Mouse (Mus musculus): ENCODE measurements around the gene Fbxo41.

Fbxo41 gene

DNA sequence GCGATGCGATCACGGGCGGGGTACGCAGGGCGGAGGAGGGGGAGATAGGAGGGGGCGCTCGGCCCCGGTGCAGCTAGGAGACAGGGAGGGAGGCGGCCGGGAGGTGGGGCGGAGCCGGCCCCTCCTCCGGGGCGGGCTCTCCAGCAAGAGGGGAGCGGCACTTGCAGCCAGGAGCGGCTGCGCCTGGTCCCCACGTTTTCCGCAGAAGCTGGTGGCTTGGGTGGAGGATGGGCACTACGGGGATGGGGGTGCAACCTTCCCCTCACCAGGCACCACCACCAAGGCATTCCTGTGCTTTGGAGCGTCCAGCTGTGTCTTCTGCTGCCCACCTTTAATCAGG is at the start of gene Fbxo41:
Gene Fbxo41, minus strand, starts transcription at position 84 of the 340 bp plus-strand sequence.
- peak; percentile 91 for DNase-seq (ENCODE audit: low read depth, low spot score)

DNA sequence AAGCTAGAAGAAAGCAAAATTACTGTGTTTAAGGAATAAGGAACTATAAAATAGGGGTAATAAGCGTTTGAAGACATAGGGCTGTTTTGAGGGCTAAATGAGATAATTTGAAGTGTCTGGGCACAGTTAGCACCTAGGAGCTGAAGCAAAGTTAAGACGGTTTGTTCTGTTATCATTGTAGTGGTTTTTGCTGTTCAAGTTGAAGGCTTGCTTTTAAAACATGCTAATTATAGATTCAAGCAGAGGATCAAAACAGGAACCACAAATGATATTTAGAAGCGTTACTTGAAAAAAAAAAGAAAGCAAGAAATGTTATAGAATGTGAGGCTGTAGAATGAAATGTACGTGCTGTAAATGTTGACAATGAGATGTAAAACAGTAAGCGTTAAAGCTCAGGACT is 44.8 kb upstream of the Fbxo41 start:
- DNase-seq (ENCODE audit: low read depth, low spot score): no peak

DNA sequence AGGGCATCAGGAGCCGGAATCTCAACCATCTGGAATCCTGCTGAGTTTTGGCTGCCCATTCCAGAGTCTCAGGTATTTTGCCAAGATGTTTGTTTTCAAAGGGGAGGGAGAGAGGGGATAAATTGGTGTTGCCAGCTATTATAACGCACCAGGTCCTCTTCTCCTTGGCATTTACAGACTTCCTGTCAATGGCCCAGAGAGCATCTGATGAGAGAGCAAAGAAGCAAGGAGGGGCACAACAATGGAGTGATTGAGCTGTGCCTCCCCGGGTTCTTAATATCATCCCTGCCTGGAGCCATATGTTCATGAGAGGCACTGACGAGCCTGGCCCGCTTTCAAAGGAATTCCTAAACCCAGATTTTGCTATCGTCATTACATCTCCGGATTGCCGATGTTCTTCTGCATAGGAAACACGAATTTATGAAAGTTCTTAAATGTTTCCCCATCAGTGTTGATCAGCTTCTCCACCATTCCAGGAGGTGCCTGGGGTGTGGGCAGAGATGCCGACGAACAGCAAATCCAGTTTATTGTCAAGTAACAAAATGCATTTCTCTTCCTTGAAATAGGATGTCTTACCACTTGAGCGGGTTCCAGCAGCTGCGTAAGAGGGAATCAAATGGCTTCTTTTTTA is 41.6 kb upstream of the Fbxo41 start:
- peak; percentile 95 for DNase-seq (ENCODE audit: low read depth, low spot score)

DNA sequence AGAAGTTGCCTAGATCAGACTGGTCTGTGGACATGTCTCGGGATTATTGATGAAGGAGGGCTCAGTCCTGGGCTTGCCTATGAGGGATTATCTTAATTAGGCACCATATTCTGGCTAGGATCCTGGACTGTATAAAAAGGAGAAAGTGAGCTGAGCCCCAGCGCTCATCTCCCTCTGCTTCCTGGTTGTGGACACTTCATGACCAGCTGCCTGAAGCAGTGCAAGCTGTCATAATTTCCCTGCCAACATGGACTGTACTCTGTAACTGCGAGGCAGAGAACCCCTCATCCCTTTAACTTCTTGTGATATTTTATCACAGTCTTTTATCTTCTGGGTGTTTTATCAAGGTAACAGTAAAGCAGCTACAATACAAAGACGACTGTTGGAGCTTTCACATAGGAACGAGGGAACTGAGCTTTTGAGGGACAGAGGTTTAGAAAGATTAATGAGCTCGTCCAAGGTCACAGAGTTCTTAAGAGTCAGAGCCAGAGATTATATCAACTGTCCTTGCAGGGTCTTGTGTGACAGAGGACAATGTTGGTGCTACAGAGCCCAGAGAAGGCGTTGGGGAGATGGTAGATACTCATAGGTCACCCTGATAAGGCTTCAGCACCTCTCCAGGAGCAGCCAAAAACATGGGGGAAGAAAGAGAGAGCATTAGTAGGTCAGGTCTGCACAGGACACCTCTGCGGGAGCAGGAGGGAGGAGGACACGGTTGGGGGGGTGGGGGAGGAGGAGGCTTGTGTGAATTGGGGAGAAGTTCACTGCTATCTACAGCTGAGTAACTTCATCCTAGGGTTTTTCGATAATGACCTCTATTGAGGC is 40.8 kb upstream of the Fbxo41 start:
- peak; percentile 80 for DNase-seq (ENCODE audit: low read depth, low spot score)

DNA sequence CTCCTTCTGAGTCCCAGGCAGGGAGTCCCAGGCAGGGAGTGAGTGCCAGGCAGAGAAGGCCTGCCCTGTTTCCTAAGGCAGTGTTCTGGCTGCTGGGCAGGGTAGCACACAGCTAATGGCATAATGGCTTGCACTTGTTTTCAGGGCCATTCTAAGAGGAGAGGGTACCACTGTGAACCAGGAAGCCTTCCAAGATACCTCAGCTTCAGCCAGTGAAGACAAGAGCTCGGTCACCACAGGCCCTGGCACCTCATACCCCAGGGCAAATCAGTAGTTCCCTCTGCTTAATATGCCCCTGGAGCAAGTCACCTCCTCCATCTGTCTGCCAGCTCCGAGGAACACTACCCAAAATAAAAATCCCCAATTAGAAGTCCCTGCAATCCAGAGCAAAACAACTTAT is 20.0 kb upstream of the Fbxo41 start:
- DNase-seq (ENCODE audit: low read depth, low spot score): peak; percentile 72

DNA sequence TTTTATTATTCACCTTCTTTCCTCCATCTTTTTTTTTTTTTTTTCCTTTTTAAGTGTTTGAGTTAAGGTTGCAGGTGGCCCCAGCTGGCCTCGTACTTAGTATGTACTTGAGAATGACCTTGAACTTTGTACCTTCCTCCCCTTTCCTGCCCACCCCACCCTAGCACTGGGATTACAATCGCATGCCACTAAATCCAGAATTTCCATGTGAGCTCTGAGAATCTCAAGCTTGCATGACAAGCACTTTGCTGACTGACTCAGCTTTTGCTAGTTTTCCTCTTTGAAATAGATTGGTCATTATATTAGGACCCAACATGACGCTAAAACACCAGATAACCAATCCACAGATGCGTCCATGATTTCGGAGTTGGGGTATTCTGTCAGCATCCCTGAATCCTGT is 19.2 kb upstream of the Fbxo41 start:
- no peak for DNase-seq (ENCODE audit: low read depth, low spot score)

DNA sequence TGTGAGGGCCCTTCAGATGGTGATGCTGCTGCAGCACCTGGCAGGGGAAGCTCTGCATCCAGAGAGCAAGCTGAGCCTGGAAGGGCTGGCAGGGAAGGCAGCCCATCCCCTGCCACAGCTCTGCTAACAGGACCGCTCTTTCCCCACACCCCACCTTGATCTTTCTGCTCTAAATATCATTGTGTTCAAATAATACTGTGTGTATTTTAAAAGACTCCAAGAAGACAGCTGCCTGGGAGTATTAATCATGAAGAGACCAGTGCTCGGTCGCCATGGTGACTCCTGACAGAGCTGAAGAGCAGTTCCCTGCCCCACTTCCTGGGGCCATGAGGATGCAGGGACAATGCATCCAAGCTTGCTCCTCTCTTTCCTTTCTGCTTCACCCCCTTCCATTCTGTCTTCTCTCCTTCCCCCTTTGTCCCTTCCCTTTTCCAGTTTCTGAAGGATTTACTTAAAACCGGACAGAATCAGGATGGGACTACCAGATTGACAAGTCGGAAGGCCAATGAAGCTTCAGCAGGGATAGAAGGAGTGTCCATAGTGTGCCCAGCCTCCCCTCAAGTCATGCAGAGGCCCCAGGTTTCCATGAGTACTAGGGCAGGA is 15.4 kb upstream of the Fbxo41 start:
- DNase-seq (ENCODE audit: low read depth, low spot score): peak; percentile 82

DNA sequence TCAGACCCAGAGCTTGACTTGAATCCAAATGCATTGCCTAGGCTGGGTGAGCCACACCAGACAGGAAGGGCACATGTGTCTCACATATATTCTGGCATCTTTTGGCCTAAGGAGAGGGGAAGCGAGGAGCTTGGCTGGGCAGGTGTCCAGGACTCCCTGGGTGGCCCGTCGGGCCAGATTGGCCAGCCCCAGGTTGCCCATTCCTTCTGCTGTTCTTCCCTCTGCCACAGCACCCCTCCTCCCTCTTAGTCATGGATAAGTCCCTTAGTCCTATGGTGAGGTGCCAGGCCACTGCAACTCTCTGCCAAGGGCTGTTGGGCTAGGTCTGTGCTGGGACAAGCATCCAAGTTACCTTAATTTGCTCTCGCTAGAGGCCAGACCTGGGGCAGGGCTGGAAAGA is 13.1 kb upstream of the Fbxo41 start:
- DNase-seq (ENCODE audit: low read depth, low spot score): peak; percentile 97

DNA sequence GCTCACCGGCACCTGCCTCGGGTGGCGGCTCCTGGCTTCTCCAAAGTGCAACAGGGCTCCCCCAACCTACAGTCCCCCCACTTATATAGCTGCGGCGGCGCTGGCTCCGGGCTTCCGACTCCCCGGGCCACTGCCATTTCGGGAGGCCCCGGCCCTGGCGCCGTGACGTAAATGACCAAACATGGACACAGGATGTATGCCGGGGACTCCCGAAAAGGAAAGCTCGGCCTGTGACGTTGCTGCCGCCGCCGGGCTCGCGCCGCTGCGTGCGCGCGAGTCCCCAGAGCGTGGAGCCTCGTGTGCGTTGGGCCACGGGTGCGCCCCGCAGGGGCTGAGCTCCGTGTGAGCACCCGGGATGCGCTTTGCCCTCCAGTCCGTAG is 10.7 kb upstream of the Fbxo41 start, which contains the start of gene Egr4:
Gene Egr4, minus strand, starts transcription at position 59 of the 380 bp plus-strand sequence.
- DNase-seq (ENCODE audit: low read depth, low spot score): peak; percentile 97

DNA sequence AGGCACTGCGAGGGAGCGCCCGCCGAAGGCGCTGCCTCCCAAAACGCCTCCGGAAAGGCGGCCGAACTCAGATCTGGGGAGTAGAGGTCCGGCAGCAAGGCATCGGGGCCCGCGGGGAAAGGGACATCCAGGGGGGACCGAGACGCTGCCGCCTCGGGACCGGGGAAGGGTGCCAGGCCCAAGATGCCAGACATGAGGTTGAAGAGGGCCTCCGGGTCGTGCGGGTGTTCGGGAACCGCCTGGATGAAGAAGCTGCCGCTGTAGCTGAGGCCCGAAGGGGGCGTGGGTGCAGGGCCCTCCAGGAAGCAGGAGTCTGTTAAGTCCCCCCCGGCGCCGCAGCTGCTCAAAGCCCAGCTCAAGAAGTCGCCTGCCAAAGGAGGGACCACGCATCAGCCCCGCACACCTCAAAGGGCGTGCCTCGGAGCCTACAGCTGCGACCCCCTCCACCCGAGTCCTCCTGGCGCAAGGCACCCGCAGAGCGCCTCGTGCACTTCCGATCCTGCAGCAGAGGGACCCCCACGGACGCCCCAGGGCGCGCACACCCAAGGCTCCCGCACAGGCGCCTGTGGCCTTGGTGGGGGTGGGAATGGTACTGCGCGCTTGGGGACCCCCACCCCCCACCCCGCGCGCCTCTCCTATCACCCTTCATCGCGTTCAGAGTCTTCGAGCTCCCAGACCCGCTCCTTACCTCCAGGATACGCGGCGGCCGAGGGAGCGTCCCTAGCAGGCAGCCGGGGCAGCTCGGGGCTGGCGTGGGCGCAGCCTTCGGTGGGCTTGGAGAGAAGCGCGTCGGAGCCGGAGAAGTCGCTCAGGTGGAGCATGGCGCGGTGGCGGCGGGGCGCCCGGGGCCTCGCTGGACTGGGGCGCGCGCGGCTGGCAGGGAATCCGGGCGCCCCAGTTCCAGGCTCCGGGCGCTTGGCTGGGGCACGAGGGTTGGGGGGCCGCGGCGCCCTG is 10.1 kb upstream of the Fbxo41 start:
- peak; percentile 46 for DNase-seq (ENCODE audit: low read depth, low spot score)

DNA sequence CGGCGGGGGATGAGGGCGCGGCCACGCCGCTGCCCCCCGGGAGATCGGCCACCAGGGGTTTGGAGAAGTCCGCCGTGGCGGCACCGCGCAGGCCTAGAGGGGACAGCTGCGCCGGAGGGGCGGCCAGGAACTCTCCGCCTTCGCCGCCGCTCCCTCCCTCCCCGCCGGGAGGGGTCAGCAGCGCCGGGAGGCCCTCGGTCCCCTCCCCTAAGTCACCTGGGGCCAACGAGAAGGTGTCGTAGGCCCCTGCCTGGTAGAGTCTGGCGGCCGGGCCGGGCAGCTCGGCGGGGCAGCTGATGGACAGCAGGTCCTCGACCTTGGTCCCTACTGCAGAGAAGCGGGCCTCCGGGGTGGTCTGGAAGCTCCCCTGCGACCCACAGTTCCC is 9.3 kb upstream of the Fbxo41 start:
- DNase-seq (ENCODE audit: low read depth, low spot score): no peak

DNA sequence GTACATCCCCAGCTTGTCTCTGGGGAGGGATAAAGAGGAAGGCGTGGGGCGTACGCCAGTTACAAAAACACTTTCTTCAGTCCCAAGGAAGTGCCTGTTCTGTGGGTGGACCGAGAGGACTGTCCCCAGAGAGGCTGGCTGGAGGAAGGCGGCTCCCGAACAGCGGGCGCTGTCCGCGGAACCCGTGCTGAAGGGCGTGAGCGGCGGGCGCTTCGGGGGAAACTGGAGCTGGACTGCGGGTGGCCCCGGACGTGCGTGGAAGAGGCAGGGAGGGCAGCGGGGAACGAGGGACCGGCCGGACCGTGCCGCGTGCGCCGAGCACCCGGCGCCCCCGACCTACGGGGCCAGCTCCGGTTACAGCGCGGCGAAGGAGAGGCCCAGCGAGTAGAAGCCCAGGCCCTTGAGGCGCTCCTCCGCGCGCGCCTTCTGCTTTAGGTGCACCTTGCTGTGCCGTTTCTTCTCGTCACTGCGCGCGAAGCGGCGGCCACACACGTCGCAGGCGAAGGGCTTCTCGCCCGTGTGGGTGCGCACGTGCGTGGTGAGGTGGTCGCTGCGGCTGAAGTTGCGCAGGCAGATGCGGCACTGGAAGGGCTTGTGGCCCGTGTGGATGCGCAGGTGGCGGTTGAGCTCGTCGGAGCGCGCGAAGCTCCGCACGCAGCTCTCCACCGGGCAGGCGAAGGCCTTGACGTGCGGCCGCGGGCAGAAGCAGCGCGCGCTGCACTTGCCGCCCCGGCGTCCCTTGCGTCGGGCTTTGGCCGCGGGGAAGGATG is 8.7 kb upstream of the Fbxo41 start:
- peak; percentile 42 for DNase-seq (ENCODE audit: low read depth, low spot score)

DNA sequence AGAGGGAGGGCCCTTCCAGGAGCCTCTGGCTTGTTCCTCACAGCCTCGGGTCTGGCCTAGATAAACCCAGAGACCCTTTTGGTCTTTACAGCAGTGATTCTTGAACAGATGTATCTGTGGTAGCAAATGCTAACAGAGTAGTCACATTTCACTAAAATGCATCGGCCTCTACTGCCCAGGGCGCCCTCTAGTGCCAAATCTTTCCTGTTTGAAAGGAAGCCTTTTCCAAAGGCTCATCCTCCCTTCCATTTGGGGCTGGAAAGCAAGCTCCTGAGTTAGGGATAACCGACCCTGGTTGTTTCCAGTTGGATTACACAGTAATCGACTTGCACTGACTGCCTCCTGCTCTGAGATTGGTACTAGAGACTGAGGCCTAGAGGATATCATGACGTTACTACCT is 7.7 kb upstream of the Fbxo41 start:
- peak; percentile 91 for DNase-seq (ENCODE audit: low read depth, low spot score)

DNA sequence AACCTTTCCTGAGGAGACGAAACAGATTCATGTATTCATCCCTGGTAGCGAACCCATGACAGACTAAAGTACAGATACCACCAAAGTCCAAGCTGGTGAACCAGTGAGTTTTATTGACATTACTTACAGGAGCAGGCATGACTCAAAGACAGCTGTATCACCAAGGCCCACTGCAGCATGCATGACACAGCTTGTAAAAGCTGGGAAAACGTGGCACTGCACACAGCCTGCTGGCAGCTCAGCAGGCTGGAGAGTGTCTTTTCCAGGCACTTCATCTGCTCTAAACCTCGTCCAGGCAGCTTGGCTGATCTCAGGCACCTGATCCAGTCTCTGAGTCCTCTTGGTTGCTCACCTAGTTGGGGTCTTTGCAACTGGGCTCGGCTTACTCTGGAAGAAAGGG is 5.8 kb upstream of the Fbxo41 start:
- peak; percentile 64 for DNase-seq (ENCODE audit: low read depth, low spot score)

DNA sequence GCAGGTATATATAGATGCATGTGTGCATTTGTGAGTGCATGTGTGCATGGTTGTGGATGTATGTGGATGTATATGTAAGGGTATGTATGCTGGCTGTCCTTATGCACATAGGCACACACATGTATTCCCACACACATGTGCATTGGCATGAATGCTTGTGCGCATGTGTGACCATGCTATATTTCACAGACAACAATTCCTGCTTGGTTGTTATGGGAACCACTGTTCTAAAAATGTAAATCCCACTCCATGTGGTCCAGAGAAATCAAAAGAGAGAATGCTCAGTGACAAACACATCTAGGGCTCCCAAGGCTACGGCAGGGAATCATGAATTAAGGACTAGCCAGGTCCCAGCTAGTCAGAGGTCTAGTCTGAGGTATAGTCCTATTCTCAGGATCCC is 2.1 kb upstream of the Fbxo41 start:
- peak; percentile 43 for DNase-seq (ENCODE audit: low read depth, low spot score)

DNA sequence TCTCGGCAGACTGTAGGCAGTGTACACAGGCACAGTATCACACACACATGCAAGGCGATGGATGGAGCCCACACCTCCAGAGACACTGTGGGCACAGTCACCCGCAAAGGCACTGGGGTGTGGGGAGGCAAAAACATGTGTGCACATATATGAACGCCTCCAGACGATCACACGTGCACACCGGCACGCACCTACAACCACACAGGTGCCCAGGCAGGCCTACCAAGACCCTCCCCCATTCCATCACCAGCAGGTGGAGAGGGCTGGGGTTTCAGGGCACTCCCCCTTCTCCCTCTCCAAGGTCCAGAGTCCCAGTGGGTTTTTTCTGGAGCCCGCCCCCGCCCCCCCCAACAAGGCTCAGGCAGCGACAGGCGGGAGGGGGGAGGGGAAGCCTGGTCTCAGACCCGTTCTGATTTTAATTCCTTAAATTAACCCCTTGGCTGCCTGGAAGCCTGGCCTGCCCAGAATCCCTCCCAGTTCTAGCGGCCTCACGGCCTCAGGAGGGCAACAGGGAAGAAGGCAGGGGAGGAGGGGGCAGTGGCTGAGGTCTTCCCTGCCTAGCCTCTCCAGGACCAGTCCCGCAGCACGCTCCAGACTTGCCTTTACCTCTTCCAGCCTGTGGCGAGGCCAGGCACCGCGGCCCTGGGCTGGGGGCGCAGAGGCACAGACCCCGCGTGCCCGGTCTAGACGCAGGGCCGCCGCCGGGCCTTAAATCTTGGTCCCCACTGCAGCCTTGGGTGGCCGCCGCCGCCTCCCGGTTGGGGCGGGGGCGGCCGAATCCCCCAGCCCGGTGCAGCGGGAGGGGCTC is 487 bp downstream of the Fbxo41 start:
- DNase-seq (ENCODE audit: low read depth, low spot score): peak; percentile 53

DNA sequence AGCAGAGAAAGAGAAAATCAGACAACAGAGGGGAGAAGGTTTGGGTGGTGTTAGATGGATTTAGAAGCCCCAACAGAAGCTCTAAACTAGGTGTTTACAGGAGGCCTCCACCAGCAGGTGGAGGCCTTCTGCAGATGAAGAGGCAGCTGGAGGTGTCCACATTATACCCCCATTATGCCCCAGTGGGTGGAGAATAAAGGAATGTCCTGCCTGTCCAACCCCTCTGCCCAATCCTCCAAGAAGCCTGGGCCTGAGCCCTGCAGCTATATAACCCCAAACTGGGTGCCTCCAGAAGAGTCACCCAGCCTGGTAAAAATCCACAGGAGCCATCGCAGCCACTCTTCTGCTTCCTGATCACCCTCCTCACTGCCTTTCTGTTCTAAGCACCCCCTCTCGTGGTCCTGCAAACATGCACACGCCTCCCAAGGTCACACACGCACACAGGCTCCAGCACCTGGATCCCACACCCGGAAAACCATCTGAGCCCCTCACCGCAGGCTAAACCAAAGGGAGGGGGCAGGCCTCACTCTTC is 1.2 kb downstream of the Fbxo41 start:
- peak; percentile 68 for DNase-seq (ENCODE audit: low read depth, low spot score)

DNA sequence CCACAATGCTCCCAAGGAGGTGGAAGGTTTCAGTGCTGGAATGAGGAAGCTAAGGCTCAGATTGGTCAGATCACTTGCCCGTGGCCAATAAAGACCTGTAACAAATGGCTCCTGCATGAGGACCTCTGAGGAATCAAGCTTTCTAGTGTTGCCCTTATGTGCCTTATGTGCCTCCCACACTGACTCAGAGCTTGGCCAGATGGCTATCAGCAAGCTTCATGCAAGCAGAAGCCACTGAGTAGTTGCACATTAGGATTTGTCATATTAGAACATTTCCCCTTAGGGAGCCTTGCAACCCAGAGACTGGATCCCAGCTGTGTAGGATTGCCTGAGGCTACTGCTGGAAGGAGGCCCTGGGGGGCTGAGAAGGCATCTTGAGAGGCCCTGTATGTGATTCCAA is 2.4 kb downstream of the Fbxo41 start:
- peak; percentile 73 for DNase-seq (ENCODE audit: low read depth, low spot score)

DNA sequence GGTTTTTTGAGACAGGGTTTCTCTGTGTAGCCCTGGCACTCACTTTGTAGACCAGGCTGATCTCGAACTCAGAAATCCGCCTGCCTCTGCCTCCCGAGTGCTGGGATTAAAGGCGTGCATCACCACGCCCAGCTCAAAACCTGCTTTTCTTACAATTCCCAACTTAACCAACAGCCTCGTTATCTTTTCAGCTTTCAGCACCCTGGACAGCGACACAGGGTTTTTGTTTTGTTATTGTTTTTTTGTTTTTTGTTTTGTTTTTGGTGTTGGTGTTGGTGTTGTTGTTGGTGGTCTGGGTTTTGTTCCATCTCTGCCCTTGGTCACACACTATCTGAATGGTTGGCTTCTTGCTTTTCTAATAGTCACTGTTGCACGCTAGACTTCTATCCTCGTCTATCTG is 4.6 kb downstream of the Fbxo41 start:
- DNase-seq (ENCODE audit: low read depth, low spot score): no peak

DNA sequence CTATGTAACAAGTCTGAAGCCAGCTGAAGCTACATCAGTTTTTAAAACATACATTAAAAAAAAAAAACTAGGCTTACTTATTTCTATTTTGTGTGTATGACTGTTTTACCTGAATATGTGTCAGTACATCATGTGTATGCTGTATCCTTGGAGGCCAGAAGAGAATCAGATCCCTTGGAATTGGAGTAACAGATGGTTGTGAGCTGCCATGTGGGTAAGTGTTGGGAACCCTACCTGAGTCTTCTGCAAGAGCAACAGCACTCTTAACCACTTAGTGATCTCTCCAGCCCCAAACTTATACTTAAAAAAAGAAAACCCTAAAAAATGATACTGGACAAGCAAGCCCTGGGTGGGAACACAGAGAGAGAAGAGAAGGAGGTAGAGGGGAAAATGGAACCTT is 5.8 kb downstream of the Fbxo41 start:
- DNase-seq (ENCODE audit: low read depth, low spot score): peak; percentile 54

Data from brain, adult 2 months (tissue).